Mouse (Mus musculus): ENCODE measurements around the gene Slpi.

Gene Slpi

GRCm38 (mm10) chr2:164389020-164389419 lies at the start of gene Slpi:
Gene Slpi (minus strand): TSS chr2:164389095.
- DNase-seq (ENCODE audit: low read depth, low spot score), result peak; percentile 45

- no peak for DNase-seq (ENCODE audit: low read depth, low spot score)
Measured at GRCm38 (mm10) chr2:164438257-164438656, 49.4 kb upstream of the Slpi start.

GRCm38 (mm10) chr2:164437710-164438109 lies 48.8 kb upstream of the Slpi start:
- no peak for DNase-seq (ENCODE audit: low read depth, low spot score)

- no peak for DNase-seq (ENCODE audit: low read depth, low spot score)
Measured at GRCm38 (mm10) chr2:164436961-164437360, 48.1 kb upstream of the Slpi start.

- DNase-seq (ENCODE audit: low read depth, low spot score), result no peak
Measured at GRCm38 (mm10) chr2:164436215-164436913, 47.5 kb upstream of the Slpi start.

- no peak for DNase-seq (ENCODE audit: low read depth, low spot score)
Measured at GRCm38 (mm10) chr2:164435216-164436090, 46.6 kb upstream of the Slpi start.

GRCm38 (mm10) chr2:164434681-164435080 lies 45.8 kb upstream of the Slpi start:
- DNase-seq (ENCODE audit: low read depth, low spot score), result no peak

GRCm38 (mm10) chr2:164433278-164433895 lies 44.5 kb upstream of the Slpi start:
- DNase-seq (ENCODE audit: low read depth, low spot score), result no peak

GRCm38 (mm10) chr2:164432541-164433191 lies 43.8 kb upstream of the Slpi start:
- DNase-seq (ENCODE audit: low read depth, low spot score), result no peak

- DNase-seq (ENCODE audit: low read depth, low spot score), result no peak
Measured at GRCm38 (mm10) chr2:164431676-164432465, 43.0 kb upstream of the Slpi start.

- no peak for DNase-seq (ENCODE audit: low read depth, low spot score)
Measured at GRCm38 (mm10) chr2:164430697-164431096, 41.8 kb upstream of the Slpi start.

- DNase-seq (ENCODE audit: low read depth, low spot score), result no peak
Measured at GRCm38 (mm10) chr2:164429881-164430615, 41.2 kb upstream of the Slpi start.

- DNase-seq (ENCODE audit: low read depth, low spot score), result no peak
Measured at GRCm38 (mm10) chr2:164428451-164428850, 39.6 kb upstream of the Slpi start.

GRCm38 (mm10) chr2:164426952-164427351 lies 38.1 kb upstream of the Slpi start:
- no peak for DNase-seq (ENCODE audit: low read depth, low spot score)

- DNase-seq (ENCODE audit: low read depth, low spot score), result no peak
Measured at GRCm38 (mm10) chr2:164426121-164426520, 37.2 kb upstream of the Slpi start.

- DNase-seq (ENCODE audit: low read depth, low spot score), result no peak
Measured at GRCm38 (mm10) chr2:164425401-164425800, 36.5 kb upstream of the Slpi start.

- DNase-seq (ENCODE audit: low read depth, low spot score), result no peak
Measured at GRCm38 (mm10) chr2:164424406-164424805, 35.5 kb upstream of the Slpi start.

- no peak for DNase-seq (ENCODE audit: low read depth, low spot score)
Measured at GRCm38 (mm10) chr2:164423464-164423863, 34.6 kb upstream of the Slpi start.

- DNase-seq (ENCODE audit: low read depth, low spot score), result no peak
Measured at GRCm38 (mm10) chr2:164422675-164423393, 33.9 kb upstream of the Slpi start.

GRCm38 (mm10) chr2:164421979-164422378 lies 33.1 kb upstream of the Slpi start:
- no peak for DNase-seq (ENCODE audit: low read depth, low spot score)

Measured in telencephalon, adult 2 months (tissue).